Mouse (Mus musculus) brain, adult 10 weeks (tissue): ENCODE measurements around the gene Bmyc. TPM values are rescaled to one million over a fixed set of nuclear protein-coding genes. Genes with fewer than 3 reads are reported as not detected.

Experiments used
- polyA plus RNA-seq: library from polyadenylated mRNA; stranded (reverse); fragments of 350-450 nt; fragmentation: Illumina TruSeq; extraction: RNeasy Lipid Tissue Mini Kit (QIAGEN cat#74804); gene quantifications from one replicate; pipeline ENCODE4 v1.2.3, GENCODE M21; 2015; ENCODE audit warnings: low read depth, low replicate concordance

Gene Bmyc
- polyA plus RNA-seq: 81.8 TPM

GRCm38 (mm10) chr2:25706643-25707481, at the start of gene Bmyc:
TSS of gene Bmyc (plus strand) at chr2:25706739.

GRCm38 (mm10) chr2:25657652-25658051, 48.9 kb upstream of the Bmyc start, which contains the start of gene Lcn5:
TSS of gene Lcn5 (plus strand) at chr2:25657952.

GRCm38 (mm10) chr2:25676486-25676885, 30.1 kb upstream of the Bmyc start, which contains the start of gene Lcn6:
TSS of gene Lcn6 (plus strand) at chr2:25676786.

GRCm38 (mm10) chr2:25682426-25682825, 24.1 kb upstream of the Bmyc start, which contains the start of gene Lcn10:
TSS of gene Lcn10 (plus strand) at chr2:25682726.

GRCm38 (mm10) chr2:25699743-25700142, 6.8 kb upstream of the Bmyc start, which contains the start of gene Obp2a:
TSS of gene Obp2a (plus strand) at chr2:25700043.

GRCm38 (mm10) chr2:25736709-25737108, 30.2 kb downstream of the Bmyc start, which contains the start of gene Obp2b:
TSS of gene Obp2b (plus strand) at chr2:25737009.

Other genes starting within 250 kb of the Bmyc start
- not detected for gene Clic3, start 249.9 kb upstream of the Bmyc start, polyA plus RNA-seq
- gene Paxx, start 245.6 kb upstream of the Bmyc start, polyA plus RNA-seq: 96.2 TPM
- 2,295 TPM for gene Ptgds, start 236.7 kb upstream of the Bmyc start, polyA plus RNA-seq
- gene Lcn12, start 212.8 kb upstream of the Bmyc start, polyA plus RNA-seq: not detected
- gene Fbxw5, start 206.0 kb upstream of the Bmyc start, polyA plus RNA-seq: 96.2 TPM
- gene C8g, start 205.0 kb upstream of the Bmyc start, polyA plus RNA-seq: 1.9 TPM
- 10.6 TPM for gene Traf2, start 159.8 kb upstream of the Bmyc start, polyA plus RNA-seq
- 365 TPM for gene Edf1, start 148.9 kb upstream of the Bmyc start, polyA plus RNA-seq
- 0.95 TPM for gene Mamdc4, start 131.9 kb upstream of the Bmyc start, polyA plus RNA-seq
- 94.8 TPM for gene Phpt1, start 131.5 kb upstream of the Bmyc start, polyA plus RNA-seq
- gene Ajm1, start 125.0 kb upstream of the Bmyc start, polyA plus RNA-seq: 44.4 TPM
- 145 TPM for gene Rabl6, start 98.2 kb upstream of the Bmyc start, polyA plus RNA-seq
- not detected for gene Ccdc183, start 89.1 kb upstream of the Bmyc start, polyA plus RNA-seq
- gene Tmem141, start 84.7 kb upstream of the Bmyc start, polyA plus RNA-seq: 54.0 TPM
- 0.79 TPM for gene Fcna, start 78.7 kb upstream of the Bmyc start, polyA plus RNA-seq
- gene Lcn8, start 53.6 kb upstream of the Bmyc start, polyA plus RNA-seq: not detected
- gene Lcn5, start 48.8 kb upstream of the Bmyc start, polyA plus RNA-seq: not detected
- not detected for gene Lcn6, start 30.0 kb upstream of the Bmyc start, polyA plus RNA-seq
- gene Lcn10, start 24.0 kb upstream of the Bmyc start, polyA plus RNA-seq: not detected
- not detected for gene Obp2a, start 6.7 kb upstream of the Bmyc start, polyA plus RNA-seq
- not detected for gene Obp2b, start 30.3 kb downstream of the Bmyc start, polyA plus RNA-seq
- not detected for gene Lcn3, start 58.8 kb downstream of the Bmyc start, polyA plus RNA-seq
- not detected for gene Lcn11, start 70.3 kb downstream of the Bmyc start, polyA plus RNA-seq
- not detected for gene Gm13539, start 75.5 kb downstream of the Bmyc start, polyA plus RNA-seq
- gene Glt6d1, start 109.1 kb downstream of the Bmyc start, polyA plus RNA-seq: not detected
- not detected for gene Lcn9, start 116.4 kb downstream of the Bmyc start, polyA plus RNA-seq
- not detected for gene Sohlh1, start 140.5 kb downstream of the Bmyc start, polyA plus RNA-seq
- gene Kcnt1, start 157.0 kb downstream of the Bmyc start, polyA plus RNA-seq: 90.6 TPM